Mouse (Mus musculus): Measurements from ENCODE around the gene Gosr2. TPM values are rescaled to one million over a fixed set of nuclear protein-coding genes. Genes with fewer than 3 reads are reported as not detected.

The Gosr2 gene
- total RNA-seq, 4 experiments from 2014 or later, result 36.4 to 47.4 (median 42.7) TPM

DNA sequence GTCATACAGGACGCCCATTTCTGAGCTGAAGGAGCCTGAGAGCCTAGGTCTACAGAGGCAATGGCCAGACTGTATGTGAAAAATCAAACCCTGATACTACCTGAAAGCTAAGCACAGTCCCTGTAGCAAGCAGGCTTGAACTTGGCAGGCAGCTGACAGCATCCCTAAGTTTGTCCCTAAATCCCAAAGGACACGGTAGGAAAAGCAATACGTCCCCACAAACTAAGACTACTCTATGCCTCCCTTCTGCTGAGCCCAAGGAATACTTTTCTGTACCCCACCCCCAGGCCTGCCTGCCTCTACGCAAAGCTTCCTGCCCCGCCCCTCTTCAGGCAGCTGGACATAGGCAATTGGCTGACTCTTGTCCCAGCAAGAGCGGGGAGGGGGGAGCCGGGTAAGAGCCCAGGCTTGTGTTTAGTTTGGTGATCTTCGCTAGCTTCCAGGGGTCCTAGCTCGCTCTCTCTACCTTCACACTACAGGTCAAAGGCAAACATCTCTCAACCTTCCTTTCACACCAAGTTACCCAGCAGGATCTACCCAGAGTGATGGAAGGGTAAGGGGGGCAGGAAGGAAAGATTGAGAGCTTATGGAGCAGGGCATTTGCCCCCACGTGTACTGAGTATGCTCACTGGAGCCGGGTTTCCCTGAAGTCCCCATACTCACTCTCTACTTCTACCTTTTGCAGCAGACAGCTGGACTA lies 49.6 kb downstream of the Gosr2 start:
- no peak for DNase-seq (ENCODE audit: low spot score in 2 of 2)

DNA sequence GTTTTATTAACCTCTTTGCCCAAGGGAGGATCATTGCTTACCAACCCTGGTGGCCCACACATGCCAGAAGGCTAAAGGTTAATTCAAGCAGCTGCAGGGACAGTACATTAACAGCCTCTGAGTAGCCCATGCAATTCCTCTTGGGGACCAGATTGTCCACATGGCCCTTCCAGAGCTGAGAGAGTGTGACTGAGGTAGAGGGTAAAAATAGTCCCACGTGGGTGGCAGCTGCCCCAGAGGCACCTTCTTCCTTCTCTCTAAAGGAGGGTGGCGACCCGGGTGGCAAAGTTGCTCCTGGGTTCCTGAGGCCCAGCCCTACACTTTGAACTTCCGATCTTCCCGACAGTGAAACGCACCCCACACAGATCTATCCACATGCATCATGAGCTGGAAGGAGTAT lies 51.4 kb downstream of the Gosr2 start:
- DNase-seq (ENCODE audit: low spot score in 2 of 2), result no peak

DNA sequence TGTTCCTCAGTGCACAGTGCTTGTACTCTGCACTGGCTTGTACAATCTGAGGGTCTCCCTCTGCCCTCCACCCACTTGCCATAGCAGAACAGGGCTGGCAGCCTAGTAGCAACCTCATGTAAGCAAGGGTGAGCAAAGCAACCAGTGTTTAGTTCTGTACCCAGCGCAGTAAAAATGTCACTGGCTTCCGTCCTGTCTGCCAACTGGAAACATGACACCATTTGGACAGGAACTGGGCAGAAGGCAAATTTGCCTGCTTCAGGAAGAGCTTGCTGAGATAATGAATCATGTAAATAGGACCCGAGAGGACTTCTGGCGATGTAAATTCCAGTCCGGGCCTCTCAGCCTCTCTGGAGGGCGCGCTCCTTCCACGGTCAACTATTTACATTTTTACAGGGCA lies 52.0 kb downstream of the Gosr2 start:
- peak in 1 of 2 experiments; percentile 12 for DNase-seq (ENCODE audit: low spot score in 2 of 2)

DNA sequence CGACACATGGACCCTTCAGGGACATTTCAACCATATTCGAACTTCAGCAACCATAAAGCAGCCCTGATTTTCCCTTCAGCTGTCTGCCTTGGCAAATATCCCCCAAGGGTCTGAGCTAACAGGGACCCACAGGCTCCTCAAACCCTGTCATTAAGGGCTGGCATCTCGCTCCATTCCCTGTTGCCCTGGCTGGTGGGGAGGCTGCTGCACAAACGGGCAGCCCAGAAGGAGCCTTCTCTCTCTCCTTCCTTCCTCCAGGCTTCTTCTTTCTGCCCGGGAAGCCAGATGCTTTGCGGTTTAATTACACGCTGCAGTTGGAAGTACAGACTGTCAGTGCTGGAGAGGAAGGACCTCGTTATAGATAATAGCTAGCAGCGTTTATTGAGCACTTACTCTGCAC lies 54.5 kb downstream of the Gosr2 start:
- DNase-seq (ENCODE audit: low spot score in 2 of 2), result no peak

DNA sequence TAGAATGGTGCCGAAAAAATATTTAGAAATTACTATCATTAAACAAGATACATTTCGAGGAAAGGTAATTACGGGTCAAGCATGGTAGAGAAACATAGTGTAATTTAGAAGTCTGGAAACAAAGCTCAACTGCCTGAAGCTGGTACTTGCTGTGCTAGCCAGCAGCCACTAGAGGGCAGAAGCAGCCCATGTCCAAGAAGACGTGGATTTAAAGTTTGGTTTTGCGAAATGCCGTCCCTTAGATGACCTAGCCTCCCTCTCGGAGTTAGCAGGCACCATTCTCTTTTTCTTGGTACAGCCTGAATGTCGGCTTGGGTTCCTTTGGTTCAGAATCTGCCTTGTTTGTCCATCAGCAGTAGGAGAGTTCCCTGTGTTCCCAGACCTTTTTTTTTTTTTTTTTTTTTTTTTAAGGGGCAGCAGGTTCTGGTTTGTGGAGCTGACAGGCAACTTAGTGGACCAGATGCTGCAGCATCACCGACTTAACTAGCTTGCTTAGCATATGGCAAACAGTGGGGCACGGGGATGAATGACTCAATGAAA lies 58.2 kb downstream of the Gosr2 start:
- DNase-seq (ENCODE audit: low spot score in 2 of 2), result no peak

DNA sequence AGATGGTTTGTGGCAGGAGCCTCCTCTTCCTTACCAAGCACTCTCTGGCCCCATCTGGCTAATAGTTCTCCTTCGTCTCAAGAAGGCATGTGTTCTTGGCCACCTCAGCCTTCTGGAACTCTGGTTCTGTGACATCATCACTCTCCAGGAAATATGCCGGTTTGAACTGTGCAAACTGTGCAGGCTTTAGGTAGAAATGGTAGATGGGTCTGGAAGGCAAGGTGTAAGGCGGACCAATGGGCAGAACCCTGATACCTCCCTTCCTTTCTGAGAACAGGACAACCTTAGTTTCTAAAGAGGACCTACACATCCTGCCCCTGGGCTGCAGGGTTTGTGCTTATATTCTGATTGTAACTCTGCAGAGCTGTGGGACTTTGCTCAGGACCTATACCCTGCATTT lies 58.9 kb downstream of the Gosr2 start, which contains the start of gene Lyzl6:
Gene Lyzl6, minus strand, starts transcription at position 101 of the 400 bp plus-strand sequence.
- no peak for DNase-seq (ENCODE audit: low spot score in 2 of 2)

DNA sequence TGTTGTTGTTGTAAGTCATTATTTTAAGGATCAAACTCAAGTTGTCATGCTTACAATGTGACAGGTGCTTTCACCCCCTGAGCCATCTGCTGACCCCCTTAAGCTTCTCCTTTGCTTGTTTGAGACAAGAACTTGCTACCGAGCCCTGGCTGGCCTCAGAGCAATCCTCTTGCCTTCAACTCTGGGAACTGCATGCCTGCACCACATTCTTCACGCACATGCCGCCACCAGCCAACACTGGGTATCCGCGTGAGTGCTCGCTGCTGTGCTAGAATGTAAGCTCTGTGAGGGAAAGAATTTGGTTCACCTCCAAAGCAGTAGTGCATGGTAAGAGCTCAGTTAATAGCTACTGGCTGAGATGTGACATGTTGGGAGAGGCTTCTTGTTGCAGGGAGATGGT lies 61.4 kb downstream of the Gosr2 start:
- no peak for DNase-seq (ENCODE audit: low spot score in 2 of 2)

DNA sequence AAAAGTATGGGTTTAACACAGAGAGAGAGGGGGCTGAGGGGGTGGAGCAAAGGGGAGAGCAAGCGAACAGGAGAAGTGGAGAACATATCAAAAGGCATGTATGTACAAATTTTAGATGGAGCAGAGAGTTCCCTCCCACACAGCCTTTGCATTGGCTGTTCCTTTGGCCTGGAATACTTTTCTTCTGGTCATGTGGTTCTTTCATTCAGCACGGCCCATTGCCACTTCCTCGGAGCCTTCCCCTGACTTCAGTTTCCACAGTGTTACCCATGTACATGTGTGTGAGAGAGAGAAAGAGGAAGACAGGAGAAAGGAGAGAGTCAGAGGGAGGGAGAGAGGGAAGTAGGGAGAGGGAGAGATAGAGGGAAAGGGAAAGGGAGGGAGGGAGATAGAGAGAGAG lies 62.2 kb downstream of the Gosr2 start:
- no peak for DNase-seq (ENCODE audit: low spot score in 2 of 2)

DNA sequence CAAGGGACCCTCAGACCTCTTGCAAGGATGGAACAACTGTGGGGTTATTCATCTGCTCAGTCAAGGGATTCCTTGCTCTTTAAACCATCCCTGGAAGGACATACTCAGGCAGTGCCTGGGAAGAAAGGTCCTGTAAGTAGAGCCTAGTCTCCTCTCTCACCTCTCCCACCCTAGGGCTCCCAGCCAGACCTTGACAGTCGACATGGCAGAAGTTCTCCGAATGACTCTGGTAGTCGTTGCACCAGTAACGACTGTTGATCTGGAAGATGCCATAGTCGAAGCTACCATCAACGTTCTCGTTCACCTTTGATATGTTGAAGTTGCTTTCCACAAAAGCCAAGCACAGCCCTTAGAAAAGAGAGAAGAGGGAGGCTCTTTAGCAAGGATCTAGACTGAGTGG lies 62.9 kb downstream of the Gosr2 start:
- no peak for DNase-seq (ENCODE audit: low spot score in 2 of 2)

DNA sequence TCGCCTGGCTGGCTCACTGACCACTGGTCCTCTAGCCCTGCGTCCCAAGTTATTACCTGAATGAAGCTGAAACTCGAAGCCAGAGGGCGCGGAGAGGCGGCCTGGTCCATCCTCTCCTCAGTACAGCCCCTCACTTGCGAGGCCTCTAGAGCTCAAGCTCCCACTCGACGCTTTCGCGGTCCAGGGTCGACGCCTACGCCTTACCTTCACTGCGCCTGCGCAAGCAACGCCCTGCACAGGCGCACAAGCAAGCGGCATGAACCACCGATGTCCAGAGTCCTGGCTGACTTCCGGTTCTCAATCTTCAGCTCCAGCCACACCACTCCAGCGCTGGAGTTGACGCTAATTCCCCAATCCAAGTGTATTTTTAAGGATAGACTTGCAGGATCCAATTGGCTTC lies 70.2 kb downstream of the Gosr2 start:
- no peak for DNase-seq (ENCODE audit: low spot score in 2 of 2)

Other genes starting within 250 kb of the Gosr2 start
- not detected for gene Lrrc37a, start 193.3 kb downstream of the Gosr2 start, total RNA-seq (2022)
- not detected for gene Gm884, start 76.8 kb downstream of the Gosr2 start, total RNA-seq (2022)
- gene Lyzl6, start 59.0 kb downstream of the Gosr2 start, total RNA-seq (2022), result not detected
- gene Rprml, start 48.3 kb downstream of the Gosr2 start, total RNA-seq (2022), result under 1 TPM in 1 of 4 experiments, not detected in 3; 0.58 TPM
- under 1 TPM in 1 of 4 experiments, not detected in 3; 0.19 TPM for gene Wnt9b, start 51.9 kb upstream of the Gosr2 start, total RNA-seq (2022)
- gene Wnt3, start 76.3 kb upstream of the Gosr2 start, total RNA-seq (2022), result under 1 TPM in 2 of 4 experiments, not detected in 2; 0.07 to 0.09 TPM

Data from gastrocnemius, adult 8-10 months (tissue).